Mouse (Mus musculus) small intestine, adult 2 months (tissue): ENCODE measurements around the gene Cdkn2d. TPM values are rescaled to one million over a fixed set of nuclear protein-coding genes. Genes with fewer than 3 reads are reported as not detected.

Experiments used
- H3K27ac ChIP-seq: fragments of 200-500 bp; 2 replicates; pipeline ENCODE4 v1.5.1; 2012; ENCODE audit warnings: low read depth, low read length, control low read depth, inconsistent platforms; ENCODE audit not compliant: insufficient read depth
- H3K27me3 ChIP-seq: fragments of 200-500 bp; 2 replicates; pipeline ENCODE4 v1.6.1; 2012; ENCODE audit warnings: mild to moderate bottlenecking, moderate library complexity, low read length, inconsistent platforms; ENCODE audit not compliant: control insufficient read depth, insufficient read depth
- H3K36me3 ChIP-seq: fragments of 200-500 bp; 2 replicates; pipeline ENCODE4 v1.6.1; 2012; ENCODE audit warnings: mild to moderate bottlenecking, low read length, control low read depth, inconsistent platforms; ENCODE audit not compliant: control insufficient read depth, insufficient read depth
- H3K4me1 ChIP-seq: fragments of 200-500 bp; 2 replicates; pipeline ENCODE4 v1.6.1; 2012; ENCODE audit warnings: low read length, inconsistent platforms, mixed read lengths; ENCODE audit not compliant: control insufficient read depth, insufficient read depth, insufficient read length
- H3K4me3 ChIP-seq: fragments of 200-500 bp; 2 replicates; pipeline ENCODE4 v1.5.1; 2012; ENCODE audit warnings: low read depth, mild to moderate bottlenecking, control low read depth, inconsistent platforms, low read length, moderate library complexity
- CTCF ChIP-seq: fragments of 200-500 bp; IDR thresholded peaks from 2 replicates; pipeline ENCODE4 v1.5.1; 2012; ENCODE audit warnings: low read depth, mild to moderate bottlenecking, control low read depth, inconsistent platforms, low read length, moderate library complexity, mixed read lengths; ENCODE audit not compliant: insufficient replicate concordance, insufficient read length; ENCODE audit errors: extremely low read depth
- POLR2A ChIP-seq: fragments of 200-500 bp; IDR thresholded peaks from 2 replicates; pipeline ENCODE4 v1.6.1; 2012; ENCODE audit warnings: low read depth, mild to moderate bottlenecking, control low read depth, inconsistent platforms, low read length, moderate library complexity
- WGBS: fragments of 180-500 bp; shearing (Covaris S2); methylation state at CpG from one replicate; pipeline ENCODE4 v1.1.7; 2018; 5-methylcytosine and 5-hydroxymethylcytosine counted together
- polyA plus RNA-seq: library from polyadenylated mRNA; depleted of rRNA; stranded (reverse); fragments of >200 nt; gene quantifications from 2 replicates; pipeline ENCODE4 v1.2.3, GENCODE M21; 2012; rRNA removed

The Cdkn2d gene
- 11.0 and 27.1 TPM in 2 replicates for polyA plus RNA-seq

GRCm38 (mm10) chr9:21291022-21291787 is at the start of gene Cdkn2d:
Gene Cdkn2d, minus strand, starts transcription at chr9:21291407.
- Histone ChIP-seq H3K4me1 (peaks cover 9% of the 10 kb centered on the region), H3K27ac (peak within 1 kb of the TSS; percentile 61), H3K36me3 (peaks cover 6% of the 10 kb centered on the region), H3K27me3 (no peaks in the 10 kb centered on the region), H3K4me3 (peak within 1 kb of the TSS; percentile 83)
- peak; percentile 70; the same call in 1 of the 2 replicates for TF ChIP-seq POLR2A
- no peak for TF ChIP-seq CTCF
- under 1% methylated on average over 48 of the region's 51 CpGs for WGBS

- no peaks in the 10 kb centered on the region for H3K36me3 ChIP-seq
- WGBS, result 48% methylated on average over 4 of the region's 4 CpGs
- peaks cover 9% of the 10 kb centered on the region for H3K4me1 ChIP-seq
- H3K27me3 ChIP-seq, result no peaks in the 10 kb centered on the region
- H3K27ac ChIP-seq, result no peak overlapping the region
- no peak for TF ChIP-seq POLR2A
- no peak for TF ChIP-seq CTCF
- no peak overlapping the region for H3K4me3 ChIP-seq
Measured at GRCm38 (mm10) chr9:21340411-21340810, 49.2 kb upstream of the Cdkn2d start.

GRCm38 (mm10) chr9:21337652-21338051 is 46.4 kb upstream of the Cdkn2d start:
- H3K4me3 ChIP-seq, result peak overlapping the region; percentile 45
- WGBS, result 24% methylated on average over 20 of the region's 20 CpGs
- H3K4me1 ChIP-seq, result peaks cover 9% of the 10 kb centered on the region
- no peaks in the 10 kb centered on the region for H3K27me3 ChIP-seq
- H3K27ac ChIP-seq, result no peak overlapping the region
- no peaks in the 10 kb centered on the region for H3K36me3 ChIP-seq
- TF ChIP-seq CTCF (no peak), POLR2A (no peak)

GRCm38 (mm10) chr9:21336491-21336890 is 45.3 kb upstream of the Cdkn2d start:
- H3K36me3 ChIP-seq, result no peaks in the 10 kb centered on the region
- H3K4me1 ChIP-seq, result peaks cover 9% of the 10 kb centered on the region
- TF ChIP-seq CTCF (no peak), POLR2A (no peak)
- H3K4me3 ChIP-seq, result no peak overlapping the region
- H3K27ac ChIP-seq, result no peak overlapping the region
- no peaks in the 10 kb centered on the region for H3K27me3 ChIP-seq
- 82% methylated on average over 8 of the region's 8 CpGs for WGBS

- H3K36me3 ChIP-seq, result no peaks in the 10 kb centered on the region
- no peak overlapping the region for H3K27ac ChIP-seq
- no peak overlapping the region for H3K4me3 ChIP-seq
- H3K4me1 ChIP-seq, result peaks cover 9% of the 10 kb centered on the region
- 88% methylated on average over 4 of the region's 4 CpGs for WGBS
- TF ChIP-seq POLR2A (no peak), CTCF (no peak)
- H3K27me3 ChIP-seq, result no peaks in the 10 kb centered on the region
Measured at GRCm38 (mm10) chr9:21335391-21335790, 44.2 kb upstream of the Cdkn2d start.

- TF ChIP-seq CTCF, result no peak
- TF ChIP-seq POLR2A, result no peak
- H3K27ac ChIP-seq, result no peak overlapping the region
- no peaks in the 10 kb centered on the region for H3K27me3 ChIP-seq
- H3K4me1 ChIP-seq, result peaks cover 9% of the 10 kb centered on the region
- H3K36me3 ChIP-seq, result no peaks in the 10 kb centered on the region
- H3K4me3 ChIP-seq, result no peak overlapping the region
Measured at GRCm38 (mm10) chr9:21334747-21335146, 43.5 kb upstream of the Cdkn2d start.

GRCm38 (mm10) chr9:21333523-21333922 is 42.3 kb upstream of the Cdkn2d start:
- H3K27me3 ChIP-seq, result no peaks in the 10 kb centered on the region
- 88% methylated on average over 1 of the region's 1 CpGs for WGBS

More at GRCm38 (mm10) chr9:21333523-21333922, 42.3 kb upstream of the Cdkn2d start:
- TF ChIP-seq POLR2A, result no peak
- TF ChIP-seq CTCF, result no peak
- Histone ChIP-seq H3K27ac (no peak overlapping the region), H3K36me3 (no peaks in the 10 kb centered on the region), H3K4me3 (no peak overlapping the region), H3K4me1 (peaks cover 9% of the 10 kb centered on the region)
